Mouse (Mus musculus) C2C12 (cell line): ENCODE data around the gene Trp53tg5.

Source experiments
- CEBPB ChIP-seq: IDR thresholded peaks from one replicate; pipeline ENCODE4 v1.6.1; 2011; ENCODE audit warnings: low read depth, mild to moderate bottlenecking, control low read depth, moderate library complexity
- CTCF ChIP-seq: IDR thresholded peaks from one replicate; pipeline ENCODE4 v1.5.1; 2011; ENCODE audit not compliant: control insufficient read depth, insufficient read depth, insufficient read length
- MAX ChIP-seq: IDR thresholded peaks from one replicate; pipeline ENCODE4 v1.6.1; 2011; ENCODE audit warnings: mild to moderate bottlenecking, control low read depth
- MYOD1 ChIP-seq: IDR thresholded peaks from one replicate; pipeline ENCODE4 v1.6.1; 2011; ENCODE audit warnings: low read depth; ENCODE audit not compliant: control insufficient read depth, insufficient read length
- MYOG ChIP-seq: IDR thresholded peaks from one replicate; pipeline ENCODE4 v1.6.1; 2011; ENCODE audit not compliant: control insufficient read depth, insufficient read length; ENCODE audit errors: extremely low read depth
- USF1 ChIP-seq: IDR thresholded peaks from one replicate; pipeline ENCODE4 v1.6.1; 2011; ENCODE audit warnings: low read depth, mild to moderate bottlenecking, control low read depth, moderate library complexity

- TF ChIP-seq CTCF: no peak
- no peak for TF ChIP-seq MYOG
- TF ChIP-seq MAX: no peak
- TF ChIP-seq USF1: no peak
- no peak for TF ChIP-seq CEBPB
- TF ChIP-seq MYOD1: no peak
Observed at GRCm38 (mm10) chr2:164473624-164474023, at the start of gene Trp53tg5.
